Mouse (Mus musculus): ENCODE results near the gene Meaf6. TPM values are rescaled to one million over a fixed set of nuclear protein-coding genes. Genes with fewer than 3 reads are reported as not detected.

Gene Meaf6
- polyA plus RNA-seq, 1 experiment from 2014 or later, result 22.3 TPM

DNA sequence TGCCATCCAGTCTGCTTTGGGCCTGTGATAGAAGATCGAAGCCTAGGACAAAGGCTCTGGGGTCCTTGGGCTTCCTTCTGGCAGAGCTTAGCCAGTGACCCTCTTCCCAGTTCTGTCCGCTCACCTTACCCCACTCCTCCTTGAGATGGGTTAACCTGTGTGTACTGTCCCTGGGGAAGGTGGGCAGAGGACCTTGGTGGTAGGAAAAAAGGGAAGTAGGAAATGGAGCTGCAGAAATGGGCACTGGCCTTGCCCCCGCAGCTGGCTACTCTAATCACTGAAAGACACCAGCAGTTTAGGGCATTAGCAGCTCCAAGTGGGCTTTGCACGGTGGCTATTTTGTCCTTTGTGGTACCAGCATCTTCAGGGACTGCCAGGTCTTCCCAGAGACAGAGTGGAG is 30.1 kb downstream of the Meaf6 start:
- ChIA-PET CTCF (interaction anchor here (0.6 to 2.1 kb wide), 9 partner anchors 8 to 33 kb away, joined by 3 to 6 read pairs (median 4); no protein-coding TSS in a partner anchor), POLR2A (no interaction called here)
- DNase-seq (ENCODE audit: low read depth, low spot score), result no peak
- no peak for ATAC-seq
- in situ Hi-C loops (cut with MboI; ENCODE audit: low pct_unique_long_range_greater_than_20kb), result no loop called here
- no peak for TF ChIP-seq CTCF (IDR thresholded peaks at IDR 0.05)
- no peaks in the 10 kb centered on the region for H3K27me3 ChIP-seq

DNA sequence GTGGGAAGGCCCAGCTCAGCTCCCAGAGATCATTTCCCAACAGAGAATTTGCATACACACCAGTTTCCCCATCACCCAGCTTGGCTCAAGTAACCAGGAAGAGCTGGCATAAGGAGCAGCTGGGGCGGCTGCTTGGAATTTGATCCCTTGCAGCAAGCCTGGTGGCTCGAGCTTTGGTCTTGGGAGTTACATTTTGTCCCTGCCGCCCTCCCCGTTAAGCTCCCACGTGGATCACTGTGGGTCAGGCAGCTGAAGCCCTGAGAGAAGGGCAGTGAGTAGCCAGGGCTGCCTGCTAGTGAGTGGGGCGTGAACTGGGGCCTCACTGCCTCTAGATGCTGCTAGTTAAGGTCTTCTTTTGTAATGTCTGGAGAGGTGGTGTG is 30.8 kb downstream of the Meaf6 start:
- ChIA-PET CTCF (interaction anchor here (1.0 to 1.4 kb wide), 2 partner anchors 10 to 15 kb away, joined by 3 read pairs; no protein-coding TSS in a partner anchor), POLR2A (no interaction called here)
- in situ Hi-C loops (cut with MboI; ENCODE audit: low pct_unique_long_range_greater_than_20kb), result no loop called here
- DNase-seq (ENCODE audit: low read depth, low spot score) (no peak), ATAC-seq (peak; percentile 48)
- TF ChIP-seq CTCF (IDR thresholded peaks at IDR 0.05), result no peak
- no peaks in the 10 kb centered on the region for H3K27me3 ChIP-seq

DNA sequence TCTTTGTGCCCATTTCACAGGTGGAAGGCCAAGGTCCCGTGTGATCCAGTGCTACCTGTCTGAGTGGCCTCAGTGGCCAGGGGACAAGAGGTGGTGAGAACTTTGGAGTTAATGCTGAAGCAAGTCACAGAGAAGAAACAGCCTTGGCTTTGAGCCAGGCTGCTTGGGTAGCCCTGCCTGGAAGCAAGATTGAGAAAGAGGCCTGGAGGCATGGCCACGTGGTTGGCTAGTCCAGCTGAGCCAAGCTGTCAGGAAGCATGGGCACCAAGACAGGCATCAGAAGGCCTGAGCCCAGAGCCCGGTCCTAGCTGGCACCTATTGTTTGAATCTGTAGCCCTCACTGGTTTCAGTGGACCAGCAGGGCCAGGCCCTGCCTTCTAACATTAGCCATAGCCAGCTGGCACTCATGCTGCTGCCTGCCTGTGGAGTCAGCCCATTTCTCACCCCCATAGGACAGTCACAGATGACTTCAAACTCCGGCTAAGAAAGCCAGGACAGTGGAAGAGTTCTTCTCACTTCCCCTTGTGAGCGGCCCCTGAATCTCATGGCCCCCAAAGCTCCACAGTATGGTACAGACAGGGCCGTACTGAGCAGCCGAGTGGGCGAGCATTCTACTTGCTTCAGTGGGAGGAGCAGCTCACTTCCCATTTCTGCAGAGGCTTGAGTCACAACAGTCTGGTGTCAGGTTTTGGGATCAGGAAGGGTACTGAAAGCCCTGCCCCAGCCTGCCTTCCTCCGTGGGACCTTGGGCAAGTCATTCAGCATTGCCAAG is 31.3 kb downstream of the Meaf6 start:
- ATAC-seq (peak; percentile 67), DNase-seq (ENCODE audit: low read depth, low spot score) (peak; percentile 92)
- in situ Hi-C loops (cut with MboI; ENCODE audit: low pct_unique_long_range_greater_than_20kb), result no loop called here
- ChIA-PET CTCF (interaction anchor here (1.0 kb wide), 1 partner anchor 15 kb away, joined by 3 read pairs; no protein-coding TSS in a partner anchor), POLR2A (no interaction called here)
- TF ChIP-seq CTCF (IDR thresholded peaks at IDR 0.05), result no peak
- H3K27me3 ChIP-seq, result no peaks in the 10 kb centered on the region

DNA sequence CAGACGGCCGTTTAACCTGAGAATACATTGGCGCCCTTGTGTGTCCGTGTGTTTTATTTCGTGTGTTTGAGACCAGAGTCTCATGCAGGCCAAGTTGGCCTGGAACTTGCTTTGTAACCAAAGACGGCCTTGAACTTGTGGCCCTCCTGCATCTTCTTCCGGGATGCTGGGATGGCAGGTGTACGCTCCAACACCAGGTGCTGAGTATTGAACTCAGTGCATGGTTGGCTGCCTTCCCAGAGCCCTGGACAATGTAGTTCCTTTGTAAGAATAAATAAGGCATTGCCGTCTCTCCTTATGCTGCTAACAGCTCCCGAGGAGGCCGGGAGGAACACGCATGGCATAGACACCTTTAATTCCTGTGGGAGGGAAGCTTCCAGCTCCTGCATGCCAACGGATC is 32.0 kb downstream of the Meaf6 start:
- DNase-seq (ENCODE audit: low read depth, low spot score) (no peak), ATAC-seq (no peak)
- CTCF ChIA-PET, result no interaction called here
- POLR2A ChIA-PET, result interaction anchor here (0.7 kb wide), 1 partner anchor 10 kb away, joined by 4 read pairs; no protein-coding TSS in a partner anchor
- no peaks in the 10 kb centered on the region for H3K27me3 ChIP-seq
- no peak for TF ChIP-seq CTCF (IDR thresholded peaks at IDR 0.05)
- in situ Hi-C loops (cut with MboI; ENCODE audit: low pct_unique_long_range_greater_than_20kb), result no loop called here

DNA sequence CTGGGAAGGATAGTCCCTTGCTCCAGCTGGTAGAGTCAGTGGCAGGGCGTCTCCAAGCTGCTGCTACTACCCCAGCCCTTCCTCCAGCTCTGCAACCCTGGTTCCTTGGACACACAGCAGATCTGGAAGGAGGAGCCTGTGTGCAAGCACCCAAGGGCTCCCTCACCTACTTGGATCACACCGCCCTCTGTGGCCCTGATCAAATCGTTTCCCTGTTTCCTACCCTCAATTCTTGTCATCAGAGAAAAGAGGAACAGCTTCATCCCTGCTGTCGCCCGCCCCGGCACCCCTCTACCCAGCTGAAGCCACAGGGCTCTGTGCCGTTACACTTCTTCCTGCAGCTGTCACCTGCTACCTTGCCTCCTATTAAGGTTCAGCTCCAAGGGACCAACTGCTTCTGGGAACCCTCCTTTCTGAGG is 33.0 kb downstream of the Meaf6 start:
- CTCF ChIA-PET, result no interaction called here
- in situ Hi-C loops (cut with MboI; ENCODE audit: low pct_unique_long_range_greater_than_20kb), result no loop called here
- DNase-seq (ENCODE audit: low read depth, low spot score) (no peak), ATAC-seq (no peak)
- no peak for TF ChIP-seq CTCF (IDR thresholded peaks at IDR 0.05)
- no peaks in the 10 kb centered on the region for H3K27me3 ChIP-seq
- POLR2A ChIA-PET, result no interaction called here

DNA sequence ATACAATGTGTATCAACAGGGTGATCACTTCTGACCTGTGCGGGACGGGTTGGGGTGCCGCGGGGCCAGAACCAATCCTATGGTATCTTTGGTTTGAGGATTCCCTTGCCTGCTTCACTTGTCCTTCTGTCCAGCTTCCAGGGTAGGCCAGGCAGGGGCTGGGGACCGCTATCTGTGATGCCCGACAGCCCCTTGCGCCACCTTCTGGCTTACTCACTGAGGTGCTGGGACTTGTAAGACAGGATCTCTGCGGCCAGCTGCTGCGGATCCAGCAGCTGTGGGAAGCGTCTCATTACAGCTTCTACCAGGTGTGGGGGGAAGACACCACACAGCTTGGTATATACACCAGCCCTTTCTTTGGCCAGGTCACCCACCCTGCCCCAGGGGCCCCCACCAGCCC is 34.1 kb downstream of the Meaf6 start:
- in situ Hi-C loops (cut with MboI; ENCODE audit: low pct_unique_long_range_greater_than_20kb), result no loop called here
- DNase-seq (ENCODE audit: low read depth, low spot score) (no peak), ATAC-seq (no peak)
- no peak for TF ChIP-seq CTCF (IDR thresholded peaks at IDR 0.05)
- CTCF ChIA-PET, result no interaction called here
- H3K27me3 ChIP-seq, result no peaks in the 10 kb centered on the region
- POLR2A ChIA-PET, result no interaction called here

DNA sequence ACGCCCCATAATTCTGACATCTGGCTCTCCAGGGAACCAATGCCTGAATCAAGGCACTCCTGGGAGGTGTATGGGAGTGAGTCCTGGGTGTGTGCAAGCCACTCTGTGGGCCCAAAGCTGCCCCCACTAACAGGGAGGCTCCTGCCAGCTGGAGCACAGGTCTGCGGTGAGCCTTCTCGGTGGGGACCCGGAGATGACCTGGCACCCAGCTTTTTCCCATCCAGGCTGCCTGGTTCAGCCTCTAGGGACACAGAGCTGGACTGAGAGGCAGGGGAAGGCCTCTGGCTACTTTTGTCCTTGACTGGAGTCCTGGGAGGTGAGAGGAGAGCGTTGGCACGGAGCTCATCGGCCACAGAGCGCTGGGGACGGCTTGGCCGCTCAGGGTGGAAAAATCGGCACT is 34.8 kb downstream of the Meaf6 start:
- ATAC-seq (no peak), DNase-seq (ENCODE audit: low read depth, low spot score) (no peak)
- in situ Hi-C loops (cut with MboI; ENCODE audit: low pct_unique_long_range_greater_than_20kb), result no loop called here
- ChIA-PET POLR2A (no interaction called here), CTCF (interaction anchor here (0.8 kb wide), 1 partner anchor 35 kb away, joined by 3 read pairs; the partner anchor contains the start of gene Meaf6)
- no peaks in the 10 kb centered on the region for H3K27me3 ChIP-seq
- TF ChIP-seq CTCF (IDR thresholded peaks at IDR 0.05), result no peak

DNA sequence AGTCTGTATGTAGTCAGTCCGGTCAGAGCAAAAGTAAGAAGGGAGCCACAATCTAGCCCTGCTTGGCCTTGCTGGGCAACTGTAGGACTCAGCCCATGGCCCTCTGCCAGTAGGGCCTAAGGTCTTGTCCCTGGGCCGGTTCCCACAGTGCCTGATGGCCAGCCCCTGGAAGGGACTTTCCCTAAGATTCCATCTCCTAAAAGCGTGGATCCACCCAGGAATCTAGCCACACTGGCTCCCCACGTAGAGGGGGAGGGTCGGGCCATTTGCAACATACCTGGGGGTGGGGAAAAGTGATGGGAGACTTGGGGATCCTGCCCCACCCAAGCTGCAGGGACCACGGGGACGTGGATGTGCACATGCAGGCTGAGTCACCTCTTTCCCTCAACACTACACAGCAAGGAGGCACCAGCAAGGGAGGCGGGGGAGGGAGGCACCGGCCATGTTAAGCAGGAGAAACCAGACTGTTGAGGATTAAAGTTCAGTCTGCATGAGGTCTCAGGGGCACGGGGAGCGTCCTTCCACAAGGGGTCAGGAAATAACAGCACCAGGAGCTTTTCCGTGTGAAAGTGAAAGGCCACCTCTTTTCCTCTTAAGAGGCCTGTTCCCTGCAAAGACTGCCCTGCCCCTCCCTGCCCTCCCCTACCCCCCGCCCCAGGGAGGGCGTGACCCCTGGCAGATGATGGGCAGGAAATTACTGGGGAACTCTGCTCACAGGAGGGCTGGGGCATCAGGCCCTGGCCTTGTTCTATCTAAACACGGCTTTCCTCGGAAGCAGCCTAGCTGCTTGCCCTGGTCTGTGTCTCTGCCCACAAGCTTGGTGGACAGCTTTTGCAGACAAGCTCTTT is 37.7 kb downstream of the Meaf6 start:
- CTCF ChIA-PET, result interaction anchor here (1.3 kb wide), 1 partner anchor 8 kb away, joined by 4 read pairs; no protein-coding TSS in a partner anchor
- DNase-seq (ENCODE audit: low read depth, low spot score), result no peak
- peak; percentile 61 for ATAC-seq
- no peak for TF ChIP-seq CTCF (IDR thresholded peaks at IDR 0.05)
- no peaks in the 10 kb centered on the region for H3K27me3 ChIP-seq
- POLR2A ChIA-PET, result interaction anchor here (0.6 kb wide), 1 partner anchor 1191 kb away, joined by 3 read pairs; no protein-coding TSS in a partner anchor
- in situ Hi-C loops (cut with MboI; ENCODE audit: low pct_unique_long_range_greater_than_20kb), result no loop called here

DNA sequence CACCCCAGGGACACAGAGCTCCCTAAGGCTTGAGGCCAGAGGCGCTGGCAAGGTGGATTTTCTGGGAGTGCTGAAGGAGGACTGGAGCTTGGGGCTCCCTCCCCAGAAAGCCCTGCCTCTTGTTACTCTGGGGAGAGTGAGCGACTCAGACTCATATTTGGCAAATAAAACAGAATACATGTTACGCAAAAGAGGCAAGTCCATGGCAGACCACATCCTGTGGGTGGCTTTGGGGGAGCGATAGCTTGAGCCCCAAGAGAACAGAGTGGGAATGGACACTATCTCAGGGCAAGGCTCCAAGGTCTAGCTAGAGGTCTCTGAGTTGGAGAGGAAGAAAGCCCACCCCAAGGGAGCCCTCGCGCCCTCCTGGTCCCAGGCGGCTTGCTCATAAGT is 38.3 kb downstream of the Meaf6 start:
- in situ Hi-C loops (cut with MboI; ENCODE audit: low pct_unique_long_range_greater_than_20kb), result no loop called here
- CTCF ChIA-PET, result interaction anchor here (1.3 kb wide), 1 partner anchor 9 kb away, joined by 4 read pairs; no protein-coding TSS in a partner anchor
- no peak for ATAC-seq
- POLR2A ChIA-PET, result interaction anchor here (0.6 kb wide), 1 partner anchor 1191 kb away, joined by 3 read pairs; no protein-coding TSS in a partner anchor
- no peak for DNase-seq (ENCODE audit: low read depth, low spot score)
- H3K27me3 ChIP-seq, result no peaks in the 10 kb centered on the region
- TF ChIP-seq CTCF (IDR thresholded peaks at IDR 0.05), result no peak

DNA sequence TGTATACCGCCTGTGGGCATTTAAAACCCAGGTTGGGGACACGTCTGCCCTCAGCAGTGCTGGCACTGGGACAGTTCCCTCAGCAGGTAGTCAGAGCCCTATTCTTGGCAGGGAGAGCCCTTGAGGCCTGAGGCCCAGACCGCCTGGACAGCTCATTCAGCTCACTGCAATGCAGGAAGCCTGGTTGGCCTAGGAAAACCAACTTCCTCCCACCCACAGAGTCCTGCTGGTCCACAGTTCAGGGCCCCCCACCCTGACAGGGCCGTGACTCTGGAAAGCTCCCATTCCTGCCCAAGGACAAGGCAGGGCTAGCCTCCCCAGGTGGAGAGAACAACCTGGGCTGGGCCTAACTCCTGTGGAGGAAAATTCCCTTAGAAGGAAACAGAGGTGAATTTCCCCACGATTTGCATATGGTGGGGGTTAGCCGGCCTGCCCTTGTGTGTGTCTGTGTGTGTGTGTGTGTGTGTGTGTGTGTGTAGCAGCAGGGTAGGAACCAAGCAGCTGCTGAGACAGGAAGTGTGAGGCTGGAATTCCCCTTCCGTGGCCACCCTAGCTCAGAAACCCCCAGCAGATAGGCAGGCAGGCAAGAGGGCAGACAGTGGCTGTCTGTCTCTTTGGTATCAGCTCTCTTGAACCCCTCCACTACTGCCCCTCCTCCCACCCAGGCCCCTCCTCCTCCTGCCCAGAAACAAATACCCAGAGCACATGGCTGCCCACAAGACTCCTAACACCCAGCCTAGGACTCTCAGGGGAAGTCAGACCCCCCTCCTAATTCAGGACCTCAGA is 39.7 kb downstream of the Meaf6 start:
- ChIA-PET POLR2A (no interaction called here), CTCF (interaction anchor here (1.1 kb wide), 1 partner anchor 10 kb away, joined by 6 read pairs; no protein-coding TSS in a partner anchor)
- DNase-seq (ENCODE audit: low read depth, low spot score) (no peak), ATAC-seq (no peak)
- TF ChIP-seq CTCF (IDR thresholded peaks at IDR 0.05), result no peak
- in situ Hi-C loops (cut with MboI; ENCODE audit: low pct_unique_long_range_greater_than_20kb), result no loop called here
- H3K27me3 ChIP-seq, result no peaks in the 10 kb centered on the region

All from Patski (cell line).